Mouse (Mus musculus) ES-CJ7 (cell line): Measurements from ENCODE around the gene Ppp1r1a.

Source experiments
- DNase-seq: peaks from one replicate; pipeline ENCODE4 v3.0.0; 2011; ENCODE audit warnings: low read depth, low spot score

The Ppp1r1a gene

GRCm38 (mm10) chr15:103537822-103538213, at the start of gene Ppp1r1a:
Gene Ppp1r1a (minus strand): TSS chr15:103538003.
- peak; percentile 71 for DNase-seq

- DNase-seq, result no peak
Measured at GRCm38 (mm10) chr15:103585876-103586275, 48.1 kb upstream of the Ppp1r1a start.

DNA sequence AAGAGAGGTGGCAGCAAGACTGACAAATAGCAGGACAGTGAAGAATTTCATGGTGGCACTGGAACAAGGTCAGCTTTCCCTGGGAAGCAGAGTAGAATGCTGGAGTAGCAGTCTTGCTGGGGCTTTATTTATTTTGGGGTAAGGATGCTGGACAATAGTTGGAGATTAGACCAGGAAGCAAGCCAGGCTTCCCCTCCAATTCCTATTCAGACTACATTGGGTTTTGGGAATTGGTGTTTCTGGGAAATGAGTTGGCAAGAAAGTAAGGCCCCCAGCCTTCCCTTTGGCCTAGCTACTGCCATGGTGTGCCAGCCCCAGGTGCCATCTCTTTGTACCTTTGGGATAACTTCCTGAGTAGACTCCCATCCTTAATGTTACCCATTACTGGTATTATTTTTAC, 27.2 kb upstream of the Ppp1r1a start, which contains the start of gene Glycam1:
TSS of gene Glycam1 (minus strand) at position 101 of the 400 bp plus-strand sequence.
- no peak for DNase-seq

- peak; percentile 53 for DNase-seq
Measured at GRCm38 (mm10) chr15:103552096-103552690, 14.4 kb upstream of the Ppp1r1a start.

GRCm38 (mm10) chr15:103551053-103551452, 13.2 kb upstream of the Ppp1r1a start:
- no peak for DNase-seq

GRCm38 (mm10) chr15:103549475-103549874, 11.7 kb upstream of the Ppp1r1a start:
- no peak for DNase-seq

DNA sequence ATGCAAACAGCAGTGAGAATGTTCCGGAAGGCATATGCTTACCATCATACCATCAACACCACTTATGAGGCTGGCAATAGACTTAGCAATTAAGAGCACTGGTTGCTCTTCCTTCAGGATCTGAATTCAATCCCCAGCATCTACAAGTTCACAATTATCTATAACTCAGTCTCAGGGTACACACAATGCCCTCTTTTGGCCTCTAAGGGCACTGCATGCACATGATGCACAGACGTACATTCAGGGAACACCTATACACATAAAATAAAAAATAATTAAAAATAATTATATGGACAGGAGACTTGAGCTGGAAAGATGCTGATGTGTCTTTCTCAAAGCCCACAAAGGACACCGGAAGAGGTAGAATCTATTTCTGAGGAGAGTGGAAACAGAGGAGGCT, 10.2 kb upstream of the Ppp1r1a start:
- peak; percentile 30 for DNase-seq

DNA sequence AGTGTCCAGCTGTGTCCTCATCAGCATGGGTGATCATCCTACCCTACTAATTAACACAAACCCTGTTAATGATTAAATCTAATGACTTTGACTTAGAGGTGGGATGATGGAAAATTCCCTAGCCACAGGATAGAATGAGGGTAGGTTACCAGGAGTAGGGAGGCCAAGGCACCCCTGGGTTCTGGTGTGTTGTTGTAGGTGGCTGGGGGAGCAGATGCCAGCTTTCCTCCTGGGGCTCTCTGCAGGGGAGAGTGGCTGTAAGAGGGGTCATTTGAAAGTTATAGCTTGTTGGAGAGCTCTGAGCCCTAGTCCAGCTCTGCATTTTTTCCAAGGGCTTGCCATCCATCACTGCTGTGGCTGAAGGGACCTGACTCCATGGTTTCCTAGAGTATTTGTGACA, 4.7 kb upstream of the Ppp1r1a start:
- no peak for DNase-seq

- DNase-seq, result no peak
Measured at GRCm38 (mm10) chr15:103540646-103541045, 2.8 kb upstream of the Ppp1r1a start.

GRCm38 (mm10) chr15:103539259-103539658, 1.5 kb upstream of the Ppp1r1a start:
- no peak for DNase-seq

GRCm38 (mm10) chr15:103537011-103537821, 587 bp downstream of the Ppp1r1a start:
- DNase-seq, result no peak

GRCm38 (mm10) chr15:103536456-103536855, 1.3 kb downstream of the Ppp1r1a start:
- DNase-seq, result no peak

DNA sequence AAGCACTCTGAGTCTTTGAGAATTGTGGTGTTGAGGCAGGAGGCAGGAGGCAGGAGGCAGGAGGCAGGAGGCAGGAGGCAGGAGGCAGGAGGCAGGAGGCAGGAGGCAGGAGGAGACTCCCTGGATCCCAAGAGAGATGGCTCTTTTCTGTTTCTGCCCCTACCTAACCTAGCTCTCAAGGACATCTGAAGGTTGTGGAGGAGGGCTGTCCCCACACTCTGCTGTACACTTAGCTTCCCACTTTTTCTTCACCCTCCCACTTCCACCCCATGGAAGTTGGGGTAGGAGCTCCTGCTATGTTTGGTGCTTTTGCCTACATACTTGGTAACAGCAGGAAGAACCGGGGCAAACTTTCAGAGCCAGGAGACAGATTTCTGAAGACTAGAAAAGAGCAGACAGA, 2.0 kb downstream of the Ppp1r1a start:
- no peak for DNase-seq

- DNase-seq, result no peak
Measured at GRCm38 (mm10) chr15:103535030-103535429, 2.8 kb downstream of the Ppp1r1a start.

DNA sequence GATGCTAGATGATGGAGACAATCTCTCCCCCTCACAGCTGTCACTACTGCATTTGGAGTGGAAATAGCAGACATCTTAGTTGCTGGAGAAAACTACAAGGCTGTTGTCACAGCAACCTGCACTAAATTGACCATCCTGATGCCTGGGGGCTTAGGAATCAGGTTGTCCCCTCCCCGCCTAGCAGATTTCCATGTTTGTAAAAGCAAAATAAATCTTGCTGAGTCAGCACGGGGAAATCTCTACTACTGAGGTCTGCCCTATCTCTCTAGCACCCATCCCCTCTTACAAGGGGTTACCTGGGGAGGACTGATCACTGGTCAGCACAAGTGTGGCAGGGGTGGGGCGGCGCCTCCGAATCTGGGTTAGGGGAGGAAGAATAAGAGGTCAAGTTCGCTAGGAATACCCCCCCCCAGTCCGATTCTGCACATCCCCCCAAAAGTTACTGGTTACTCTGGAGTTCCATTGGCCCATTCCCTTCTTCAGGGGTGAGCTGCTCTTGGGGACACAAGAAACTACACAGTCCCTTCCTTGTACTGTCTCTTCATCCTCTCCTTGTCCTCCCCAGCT, 3.7 kb downstream of the Ppp1r1a start:
- no peak for DNase-seq

- peak; percentile 82 for DNase-seq
Measured at GRCm38 (mm10) chr15:103530372-103530771, 7.4 kb downstream of the Ppp1r1a start.

- peak; percentile 38 for DNase-seq
Measured at GRCm38 (mm10) chr15:103523156-103523555, 14.6 kb downstream of the Ppp1r1a start.

- peak; percentile 95 for DNase-seq
Measured at GRCm38 (mm10) chr15:103522458-103523099, 15.2 kb downstream of the Ppp1r1a start.

- DNase-seq, result peak; percentile 96
Measured at GRCm38 (mm10) chr15:103519386-103520378, 18.1 kb downstream of the Ppp1r1a start.

- DNase-seq, result peak; percentile 76
Measured at GRCm38 (mm10) chr15:103518600-103519385, 19.0 kb downstream of the Ppp1r1a start.
